Mouse (Mus musculus) myocyte (in vitro differentiated cells): ENCODE measurements around the gene Dusp15.

Experiments used
- CEBPB ChIP-seq: IDR thresholded peaks from 2 replicates; pipeline ENCODE4 v1.6.1; 2011; ENCODE audit warnings: mild to moderate bottlenecking, moderate library complexity; ENCODE audit not compliant: poor library complexity, insufficient read depth, severe bottlenecking
- E2F4 ChIP-seq: IDR thresholded peaks from one replicate; pipeline ENCODE4 v1.6.1; 2011; ENCODE audit warnings: mild to moderate bottlenecking, control low read depth, moderate library complexity; ENCODE audit not compliant: insufficient read depth
- MAX ChIP-seq: IDR thresholded peaks from one replicate; pipeline ENCODE4 v1.6.1; 2011; ENCODE audit warnings: low read depth, mild to moderate bottlenecking, control low read depth
- MYOD1 ChIP-seq, 3 experiments: IDR thresholded peaks; one replicate each; pipeline ENCODE4 v1.6.1; 2011; ENCODE audit warnings: control low read depth in 2 of 3, low read depth in 2 of 3, mild to moderate bottlenecking in 2 of 3, moderate library complexity in 1 of 3; ENCODE audit not compliant: insufficient read length in 2 of 3, control insufficient read depth in 1 of 3
- MYOG ChIP-seq, 3 experiments: IDR thresholded peaks; one replicate each; pipeline ENCODE4 v1.6.1; 2011; ENCODE audit warnings: control low read depth in 2 of 3, low read depth in 2 of 3, mild to moderate bottlenecking in 2 of 3; ENCODE audit not compliant: insufficient read length in 2 of 3, control insufficient read depth in 1 of 3, insufficient read depth in 1 of 3
- POLR2A ChIP-seq: IDR thresholded peaks from one replicate; pipeline ENCODE4 v1.6.1; 2011; ENCODE audit warnings: low read depth, mild to moderate bottlenecking, control low read depth, moderate library complexity; ENCODE audit not compliant: insufficient read length
- POLR2AphosphoS2 ChIP-seq: IDR thresholded peaks from one replicate; pipeline ENCODE4 v1.6.1; 2011; ENCODE audit warnings: low read depth, control low read depth; ENCODE audit not compliant: insufficient read length
- REST ChIP-seq: IDR thresholded peaks from one replicate; pipeline ENCODE4 v1.6.1; 2011; ENCODE audit warnings: mild to moderate bottlenecking, control low read depth, moderate library complexity; ENCODE audit not compliant: insufficient read depth, insufficient read length
- SRF ChIP-seq: IDR thresholded peaks from one replicate; pipeline ENCODE4 v1.6.1; 2011; ENCODE audit warnings: low read depth; ENCODE audit not compliant: control insufficient read depth, insufficient read length
- TCF12 ChIP-seq: IDR thresholded peaks from one replicate; pipeline ENCODE4 v1.6.1; 2011; ENCODE audit warnings: mild to moderate bottlenecking, control low read depth; ENCODE audit not compliant: poor library complexity, insufficient read depth, severe bottlenecking
- TCF3 ChIP-seq: IDR thresholded peaks from one replicate; pipeline ENCODE4 v1.6.1; 2011; ENCODE audit warnings: low read depth, control low read depth; ENCODE audit not compliant: insufficient read length
- USF1 ChIP-seq: IDR thresholded peaks from one replicate; pipeline ENCODE4 v1.6.1; 2011; ENCODE audit warnings: low read depth, mild to moderate bottlenecking, control low read depth, moderate library complexity

DNA sequence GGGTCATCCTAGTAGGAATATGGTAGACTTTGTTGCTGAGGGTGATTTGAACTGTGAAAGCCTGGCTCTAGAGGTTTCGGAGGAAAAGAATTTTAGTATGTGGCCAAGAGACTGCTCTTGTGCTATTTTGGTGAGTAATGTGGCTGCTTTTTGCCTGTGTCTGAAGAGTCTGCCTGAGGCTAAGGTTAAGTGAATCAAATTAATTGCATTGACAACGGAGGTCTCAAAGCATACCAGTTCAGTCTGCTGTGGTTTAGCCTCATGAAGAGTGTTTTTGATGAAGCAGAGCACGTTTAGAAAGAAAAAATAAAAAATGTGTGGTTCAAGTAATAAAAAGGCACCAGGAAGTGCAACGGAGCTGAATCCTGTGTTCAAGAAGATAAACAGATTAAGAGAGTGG, 14.1 kb upstream of the Dusp15 start:
- TF ChIP-seq POLR2AphosphoS2: no peak
- no peak for TF ChIP-seq TCF12
- TF ChIP-seq POLR2A: no peak
- TF ChIP-seq MAX: no peak
- TF ChIP-seq USF1: no peak
- no peak for TF ChIP-seq MYOG (IDR thresholded peaks at IDR 0.05; ENCODE audit: control insufficient read depth in 1 of 3, insufficient read depth in 1 of 3, insufficient read length in 2 of 3, low read depth in 2 of 3)
- no peak for TF ChIP-seq CEBPB
- TF ChIP-seq REST: no peak
- TF ChIP-seq MYOD1 (IDR thresholded peaks at IDR 0.05; ENCODE audit: control insufficient read depth in 1 of 3, insufficient read length in 2 of 3, low read depth in 2 of 3): no peak
- no peak for TF ChIP-seq E2F4
- no peak for TF ChIP-seq TCF3
- no peak for TF ChIP-seq SRF
